Mouse (Mus musculus) cerebellum, postnatal 10 days (tissue): ENCODE results near the gene Sowaha.

ENCODE experiments used
- DNase-seq, 2 experiments: peaks; one replicate each; pipeline ENCODE4 v3.0.0; 2021; ENCODE audit warnings: mixed read lengths in 2 of 2

Gene Sowaha

GRCm38 (mm10) chr11:53469968-53470695 is 9.9 kb downstream of the Sowaha start, which contains the start of gene Gm9837:
Gene Gm9837 (minus strand): TSS chr11:53470479.
- DNase-seq = peak; percentile 97 to 98

DNA sequence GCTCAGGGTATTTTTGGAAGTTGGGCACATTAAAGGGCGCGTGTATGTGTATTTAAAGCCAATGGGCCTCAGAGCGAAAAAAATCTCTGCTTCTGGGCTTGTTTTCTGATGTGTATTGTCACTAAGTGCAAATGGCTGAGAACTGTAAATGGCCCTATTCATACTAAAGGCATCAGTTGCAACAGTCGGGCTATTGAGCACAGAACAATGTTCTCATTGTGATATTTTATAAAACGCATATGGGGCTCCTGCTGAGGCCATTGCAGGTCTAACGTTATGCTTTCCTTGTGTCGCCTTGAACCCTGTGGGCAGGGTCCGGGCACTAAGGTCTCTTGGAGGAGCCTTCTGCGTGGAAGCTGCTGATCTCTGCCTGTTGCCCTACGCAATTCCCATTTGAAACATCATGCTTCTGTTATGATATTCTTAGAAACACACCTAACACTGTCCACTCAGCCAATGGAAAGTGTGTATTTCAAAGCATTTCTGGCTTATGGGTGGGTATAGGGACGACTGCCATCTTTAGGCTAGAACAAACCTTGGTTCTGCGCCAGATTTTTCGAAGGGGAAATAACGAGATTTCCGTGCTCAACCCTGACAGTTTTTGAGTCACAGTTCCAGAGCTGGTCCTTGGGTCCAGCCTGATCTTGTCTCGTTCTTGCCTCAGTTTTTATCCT is 10.6 kb downstream of the Sowaha start:
- DNase-seq = peak in 1 of 2 experiments; percentile 91

DNA sequence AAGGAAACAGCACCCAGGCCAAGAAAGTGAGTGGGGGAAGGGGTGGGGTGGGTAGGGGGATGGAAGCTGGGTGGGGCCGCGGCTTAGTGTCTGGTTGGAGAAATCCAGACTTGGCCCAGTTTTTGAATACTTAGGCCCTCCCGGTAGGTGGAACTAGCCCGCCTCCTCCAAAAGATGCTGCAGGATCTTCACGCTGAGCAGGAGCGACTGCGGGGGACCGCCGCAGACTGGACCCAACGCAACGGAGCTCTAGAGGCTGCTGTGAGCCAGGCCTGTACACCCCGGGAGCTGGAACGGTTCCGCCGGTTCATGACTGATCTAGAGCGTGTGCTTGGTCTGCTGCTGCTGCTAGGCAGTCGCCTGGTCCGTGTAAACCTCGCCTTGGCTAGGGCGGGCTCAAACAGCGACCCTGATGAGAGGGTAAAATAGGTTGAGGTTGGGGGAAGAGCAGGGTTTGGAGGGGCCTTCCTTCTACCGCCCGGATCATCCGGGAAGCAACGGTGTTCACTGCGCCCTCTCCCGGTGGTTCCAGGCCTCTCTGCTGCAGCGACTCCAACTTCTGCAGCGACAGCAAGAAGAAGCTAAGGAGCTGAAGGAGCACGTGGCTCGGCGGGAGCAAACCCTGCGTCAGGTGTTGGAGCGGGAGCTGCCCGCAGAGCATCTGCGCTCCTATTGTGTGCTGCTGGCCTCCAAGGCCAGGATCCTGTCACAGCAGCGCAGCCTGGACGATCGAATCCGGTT is 13.7 kb downstream of the Sowaha start:
- DNase-seq = peak; percentile 93 to 95

GRCm38 (mm10) chr11:53463551-53464424 is 16.3 kb downstream of the Sowaha start:
- peak in 1 of 2 experiments; percentile 21 for DNase-seq

DNA sequence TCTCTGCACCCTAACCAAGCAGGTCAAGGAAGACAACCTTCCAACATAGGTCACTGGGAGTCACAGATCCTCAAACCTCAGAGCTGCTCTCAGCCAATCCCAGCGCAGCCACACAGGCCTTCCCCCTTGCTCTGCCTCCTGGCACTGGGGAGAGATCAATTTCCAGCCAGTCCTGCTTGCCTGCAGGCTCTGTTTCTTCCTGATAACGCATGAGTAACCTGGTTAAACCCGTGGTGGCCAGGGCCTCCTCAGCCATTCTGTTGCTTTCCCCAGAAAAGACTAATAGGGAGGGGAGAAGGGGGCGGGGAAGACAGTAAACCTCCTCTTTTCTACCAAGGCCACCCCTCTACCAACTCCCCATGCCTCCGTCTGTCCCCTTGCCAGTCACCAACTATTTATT is 18.3 kb downstream of the Sowaha start:
- peak; percentile 66 to 67 for DNase-seq

DNA sequence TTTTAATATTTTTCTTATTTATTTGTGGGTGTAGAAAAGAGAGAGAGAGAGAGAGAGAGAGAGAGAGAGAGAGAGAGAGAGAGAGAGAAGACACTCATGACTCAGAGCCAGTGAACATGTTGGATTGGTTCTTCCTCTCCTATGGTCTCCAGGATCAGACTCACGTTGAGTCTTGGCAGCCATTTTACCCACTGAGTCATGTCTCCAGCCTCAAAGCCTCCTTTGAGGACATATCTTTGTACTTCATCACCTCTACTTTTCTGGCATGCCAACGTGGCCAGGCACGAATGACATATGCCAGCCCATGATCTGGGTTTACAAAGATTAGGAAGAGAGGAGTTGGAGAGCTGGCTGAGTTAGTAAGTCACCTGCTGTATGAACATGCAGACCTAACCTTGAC is 19.9 kb downstream of the Sowaha start:
- DNase-seq = no peak

DNA sequence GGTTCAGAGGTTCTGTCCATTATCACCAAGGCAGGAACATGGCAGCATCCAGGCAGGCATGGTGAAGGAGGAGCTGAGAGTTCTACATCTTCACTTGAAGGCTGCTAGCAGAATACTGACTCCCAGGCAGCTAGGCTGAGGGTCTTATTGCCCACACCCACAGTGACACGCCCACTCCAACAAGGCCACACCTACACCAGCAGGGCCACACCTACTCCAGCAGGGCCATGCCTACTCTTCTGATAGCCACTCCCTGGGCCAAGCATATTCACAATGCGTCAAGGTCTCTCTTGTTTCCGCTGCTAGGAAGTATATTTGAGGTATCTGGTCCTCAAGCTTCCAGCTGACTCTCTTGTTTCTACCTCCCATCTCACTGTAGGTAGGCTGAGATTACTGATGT is 21.1 kb downstream of the Sowaha start:
- no peak for DNase-seq

DNA sequence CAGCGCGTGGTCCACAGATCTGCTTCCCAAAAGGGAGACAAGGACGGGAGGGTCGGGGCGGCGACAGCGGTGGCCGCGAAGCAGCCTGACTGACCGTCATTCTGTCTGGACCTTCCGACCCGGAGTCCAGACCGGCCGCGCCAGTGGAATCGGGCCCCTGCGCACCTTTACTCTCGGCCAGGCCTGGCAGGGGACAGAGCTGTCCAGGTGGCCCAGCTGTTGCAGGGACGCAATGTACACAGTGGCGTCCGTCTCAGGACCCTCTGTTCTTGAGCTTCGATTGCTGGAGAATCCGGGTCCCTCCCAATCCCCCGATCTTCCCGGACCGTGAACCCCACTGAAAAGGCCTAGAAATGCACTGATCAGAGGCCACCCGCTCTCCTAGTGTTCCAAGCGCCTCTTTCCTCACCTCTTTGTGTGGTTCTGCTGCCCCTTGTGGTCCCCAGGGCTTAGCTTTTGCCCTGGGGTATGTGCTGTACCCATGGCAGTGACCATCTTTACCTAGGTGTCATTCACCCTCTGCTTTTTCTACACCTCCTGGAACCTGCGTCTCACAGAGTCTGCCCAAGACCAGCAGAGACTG is 22.6 kb downstream of the Sowaha start:
- DNase-seq = no peak

GRCm38 (mm10) chr11:53456474-53457371 is 23.4 kb downstream of the Sowaha start, which contains the start of the genes Gm10447 and Shroom1:
Gene Gm10447 (minus strand): TSS chr11:53457110.
Gene Shroom1 (plus strand): TSS chr11:53457205.
- peak; percentile 63 to 73 for DNase-seq

DNA sequence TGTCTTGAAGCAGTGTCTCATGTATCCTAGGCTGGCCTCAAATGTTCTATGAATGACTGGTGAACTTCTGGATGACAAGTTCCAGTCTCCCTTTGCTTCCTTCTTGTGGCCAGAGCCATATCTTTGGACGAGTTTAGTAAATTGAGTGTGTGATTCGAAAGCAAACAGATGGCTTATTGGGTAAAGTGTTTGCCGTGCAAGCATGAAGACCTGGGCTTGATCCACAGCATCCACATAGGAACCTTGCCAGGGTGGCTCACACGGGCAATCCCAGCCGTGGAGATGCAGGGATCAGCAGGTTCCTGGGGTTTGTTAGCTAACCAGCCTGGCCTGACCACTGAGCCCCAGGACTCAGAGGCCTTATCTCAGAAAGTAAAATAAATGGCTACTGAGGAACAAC is 27.0 kb downstream of the Sowaha start:
- no peak for DNase-seq

GRCm38 (mm10) chr11:53452396-53452795 is 27.7 kb downstream of the Sowaha start:
- peak; percentile 57 to 63 for DNase-seq

GRCm38 (mm10) chr11:53451361-53451760 is 28.7 kb downstream of the Sowaha start:
- DNase-seq = no peak

DNA sequence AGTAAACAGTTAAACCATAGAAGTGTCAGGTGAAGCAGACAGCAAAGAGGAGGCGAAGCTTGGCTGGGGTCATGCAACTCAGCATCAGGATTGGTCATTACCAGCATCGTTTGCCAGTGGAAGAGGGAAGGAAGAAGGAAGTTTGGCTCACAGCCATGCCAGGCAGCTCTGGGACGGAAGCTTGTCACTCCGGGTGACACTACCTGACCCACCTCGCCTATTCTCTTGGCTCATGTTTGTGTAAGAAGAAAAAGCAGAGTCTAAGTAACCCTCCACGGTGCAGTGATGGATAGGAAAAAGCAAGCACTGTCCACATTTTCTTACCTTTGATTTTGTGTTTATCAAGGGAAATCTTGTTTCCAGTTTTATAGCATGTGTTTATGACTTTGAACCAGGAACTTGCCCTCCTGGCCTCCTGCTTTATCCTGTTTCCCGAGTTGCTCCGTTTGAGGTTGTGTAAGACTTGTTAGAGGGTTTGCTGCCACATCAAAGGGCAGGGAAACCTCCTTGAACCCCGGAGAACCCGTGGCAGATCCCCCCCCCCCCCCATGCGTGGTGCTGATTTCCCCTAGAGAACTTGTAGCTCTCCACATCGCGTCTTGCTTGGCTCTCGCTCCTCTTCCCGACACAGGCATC is 29.9 kb downstream of the Sowaha start:
- no peak for DNase-seq

DNA sequence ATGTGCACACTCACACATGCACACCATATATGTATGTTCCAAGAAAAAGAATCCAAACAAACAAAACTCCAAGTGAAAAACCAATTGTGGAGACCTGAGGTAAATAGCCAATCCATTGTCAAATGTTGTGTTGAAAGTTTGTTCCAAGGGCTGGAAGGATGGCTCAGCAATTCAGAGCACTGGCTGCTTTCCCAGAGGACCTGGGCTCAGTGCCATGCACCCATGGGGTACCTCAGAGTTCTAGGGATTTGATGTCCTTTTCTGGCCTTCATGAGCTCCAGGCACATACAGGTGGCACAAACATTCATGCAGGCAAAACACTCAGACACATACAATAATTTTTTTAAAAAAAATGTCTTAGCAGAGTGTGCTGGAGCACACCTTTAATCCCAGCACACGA is 31.5 kb downstream of the Sowaha start:
- peak; percentile 91 to 92 for DNase-seq

DNA sequence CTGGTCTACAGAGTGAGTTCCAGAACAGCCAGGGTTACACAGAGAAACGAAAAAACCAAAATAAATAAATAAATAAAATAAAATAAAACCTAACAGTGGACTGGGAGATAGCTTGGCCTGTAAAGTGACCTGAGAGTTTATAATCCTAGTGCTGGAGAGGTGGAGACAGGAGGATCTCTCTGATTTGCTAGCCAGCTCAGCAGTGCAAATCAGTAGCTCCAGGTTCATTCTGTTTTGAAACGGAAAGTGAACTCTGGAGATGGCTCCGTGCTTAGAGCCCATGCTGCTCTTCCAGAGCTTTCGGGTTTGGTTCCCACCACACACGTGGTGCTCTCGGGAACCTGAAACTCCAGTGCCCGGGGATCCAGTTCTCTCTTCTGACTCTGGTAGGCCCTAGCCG is 32.1 kb downstream of the Sowaha start:
- no peak for DNase-seq

GRCm38 (mm10) chr11:53446183-53446582 is 33.9 kb downstream of the Sowaha start:
- no peak for DNase-seq

GRCm38 (mm10) chr11:53445562-53445961 is 34.5 kb downstream of the Sowaha start:
- DNase-seq = no peak

DNA sequence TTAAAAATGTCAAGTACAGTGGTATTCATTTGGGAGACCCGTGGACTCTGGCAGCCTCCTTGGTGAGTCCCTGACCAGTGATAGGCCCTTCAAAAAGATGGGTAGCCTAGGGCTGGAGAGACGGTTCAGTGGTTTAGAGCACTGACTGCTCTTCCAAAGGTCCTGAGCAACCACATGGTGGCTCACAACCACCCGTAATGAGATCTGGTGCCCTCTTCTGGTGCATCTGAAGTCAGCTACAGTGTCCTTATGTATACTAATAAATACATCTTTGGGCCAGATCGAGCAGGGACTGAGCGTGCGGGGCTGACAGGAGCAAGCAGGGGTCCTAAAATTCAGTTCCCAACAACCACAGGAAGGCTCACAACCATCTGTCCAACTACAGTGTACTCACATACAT is 36.2 kb downstream of the Sowaha start:
- DNase-seq = peak; percentile 62 to 66

DNA sequence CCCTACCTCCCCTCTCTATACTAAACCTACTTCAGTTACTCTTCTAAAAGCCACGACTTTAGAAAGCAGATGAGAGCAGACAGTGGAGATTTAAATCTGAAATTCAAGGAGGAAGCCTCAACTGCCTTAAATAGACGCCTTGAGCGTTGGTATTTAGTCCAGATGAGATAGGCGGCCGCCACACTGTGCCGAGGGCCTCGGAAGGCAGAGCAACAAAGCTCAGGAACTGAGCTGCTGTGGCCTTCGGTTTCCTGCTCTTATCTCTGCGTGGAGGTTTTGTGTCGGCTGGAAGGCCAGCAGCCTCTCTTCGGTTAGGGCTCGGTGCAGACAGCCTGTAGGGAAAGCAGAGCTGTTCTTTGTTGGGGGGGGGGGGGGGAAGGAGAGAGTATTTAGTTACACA is 38.2 kb downstream of the Sowaha start:
- no peak for DNase-seq

DNA sequence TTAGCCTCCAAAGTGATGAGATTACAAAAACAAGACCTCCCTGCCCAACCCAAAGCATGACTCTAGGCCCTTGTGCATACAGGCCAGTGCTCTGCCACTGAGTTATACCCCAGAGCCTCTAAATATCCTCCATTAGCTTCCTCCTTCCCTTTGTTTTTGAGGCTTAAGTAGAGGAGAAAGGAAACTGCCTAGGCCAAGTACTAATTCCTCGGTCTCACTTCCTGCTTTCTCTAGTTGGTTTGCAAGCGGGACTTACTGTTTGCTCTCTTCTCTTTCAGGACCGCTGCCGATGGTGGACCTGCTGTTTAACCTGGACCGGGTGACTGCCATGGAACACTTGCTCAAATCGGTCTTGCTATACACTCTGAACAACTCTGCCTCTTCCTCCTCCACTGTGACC is 43.7 kb downstream of the Sowaha start:
- no peak for DNase-seq

DNA sequence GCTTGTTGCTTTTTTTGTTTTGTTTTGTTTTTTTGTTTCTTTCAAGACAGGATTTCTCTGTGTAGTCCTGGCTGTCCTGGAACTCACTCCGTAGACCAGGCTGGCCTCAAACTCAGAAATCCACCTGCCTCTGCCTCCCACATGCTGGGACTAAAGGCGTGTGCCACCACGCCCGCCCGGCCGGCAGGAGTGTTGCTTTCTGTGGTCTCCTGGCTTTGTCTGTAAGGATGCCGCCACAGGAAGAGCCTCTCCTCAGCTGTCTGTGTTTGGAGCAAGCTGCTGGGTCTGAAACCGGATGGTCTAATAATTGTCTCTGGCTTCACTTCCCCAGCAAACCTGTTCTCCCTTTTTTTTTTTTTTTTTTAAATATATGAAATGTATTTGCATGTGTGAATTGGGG is 44.6 kb downstream of the Sowaha start:
- no peak for DNase-seq
